Mouse (Mus musculus): Measurements from ENCODE around the gene Smarca4. TPM values are rescaled to one million over a fixed set of nuclear protein-coding genes. Genes with fewer than 3 reads are reported as not detected.

Gene Smarca4
- total RNA-seq, 2 experiments from 2014 or later, result 115 to 122 TPM

DNA sequence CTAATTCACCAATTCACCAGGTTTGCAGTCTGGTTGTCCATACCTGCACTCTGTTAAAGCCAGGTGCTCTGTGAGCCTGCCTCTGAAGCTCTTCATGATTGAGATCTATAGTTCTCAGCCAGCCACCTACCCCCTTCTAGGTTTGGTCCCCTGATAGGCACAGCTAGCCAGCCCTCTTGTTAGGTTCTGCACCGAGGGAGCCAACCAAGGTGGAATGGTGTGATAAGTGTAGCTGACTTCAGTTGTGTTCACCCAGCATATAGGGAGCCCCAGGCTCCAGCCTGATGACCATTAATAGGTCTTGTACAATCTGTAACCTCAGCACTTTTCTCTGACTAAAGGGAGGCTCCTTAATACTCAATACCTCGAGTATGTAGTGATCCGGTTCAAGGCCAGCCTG is 15.8 kb upstream of the Smarca4 start:
- DNase-seq (ENCODE audit: extremely low spot score in 1 of 2, low spot score in 1 of 2), result no peak

GRCm38 (mm10) chr9:21601073-21601472 is 14.9 kb upstream of the Smarca4 start:
- no peak for DNase-seq (ENCODE audit: extremely low spot score in 1 of 2, low spot score in 1 of 2)

DNA sequence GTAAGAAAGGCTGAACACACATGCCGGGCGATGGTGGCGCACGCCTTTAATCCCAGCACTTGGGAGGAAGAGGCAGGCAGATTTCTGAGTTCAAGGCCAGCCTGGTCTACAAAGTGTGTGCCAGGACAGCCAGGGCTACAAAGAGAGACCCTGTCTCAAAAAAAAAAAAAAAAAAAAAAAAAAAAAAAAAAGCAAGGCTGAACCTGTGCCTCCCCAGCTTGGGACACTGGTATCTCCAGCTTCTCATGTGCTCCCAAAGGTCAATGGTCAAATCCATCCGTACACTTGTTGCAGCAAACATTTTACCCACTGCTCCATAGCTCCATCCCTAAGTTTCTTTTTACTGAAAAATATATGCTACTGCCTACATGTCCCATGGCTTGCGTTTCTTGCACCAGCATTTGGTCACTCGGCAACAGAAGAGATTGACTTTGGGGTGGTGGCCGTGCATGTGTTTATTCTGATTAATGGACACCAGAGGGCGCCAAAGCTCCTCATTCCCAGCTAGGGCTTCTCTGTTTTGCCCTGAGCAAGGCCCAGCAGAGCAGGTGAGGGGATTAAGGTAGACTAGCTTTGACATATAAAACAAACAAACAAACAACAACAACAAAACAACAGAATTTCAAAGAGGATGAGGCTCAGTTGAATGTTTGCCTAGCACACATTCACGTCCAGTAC is 14.1 kb upstream of the Smarca4 start:
- peak; percentile 29 to 69 for DNase-seq (ENCODE audit: extremely low spot score in 1 of 2, low spot score in 1 of 2)

- DNase-seq (ENCODE audit: extremely low spot score in 1 of 2, low spot score in 1 of 2), result no peak
Observed at GRCm38 (mm10) chr9:21604119-21604518, 11.8 kb upstream of the Smarca4 start.

DNA sequence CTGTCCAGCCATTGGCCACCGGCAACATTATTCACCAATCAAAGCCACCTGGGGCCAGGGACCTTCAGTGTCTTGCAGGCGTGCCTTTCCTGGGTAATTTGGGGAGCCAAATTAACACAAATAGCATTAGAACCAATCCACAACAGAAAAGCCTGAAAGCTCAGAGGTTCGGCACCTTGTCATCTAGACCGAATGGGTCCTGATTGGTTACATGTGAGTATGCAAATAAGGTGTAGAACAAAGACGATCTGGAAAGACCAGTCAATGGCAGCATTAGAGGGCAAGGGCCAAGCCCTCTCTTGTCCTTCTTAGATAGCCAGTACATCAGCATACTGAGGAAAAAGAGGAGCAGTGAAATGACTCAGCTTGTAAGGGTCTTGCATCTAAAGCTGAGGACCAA is 10.1 kb upstream of the Smarca4 start:
- no peak for DNase-seq (ENCODE audit: extremely low spot score in 1 of 2, low spot score in 1 of 2)

DNA sequence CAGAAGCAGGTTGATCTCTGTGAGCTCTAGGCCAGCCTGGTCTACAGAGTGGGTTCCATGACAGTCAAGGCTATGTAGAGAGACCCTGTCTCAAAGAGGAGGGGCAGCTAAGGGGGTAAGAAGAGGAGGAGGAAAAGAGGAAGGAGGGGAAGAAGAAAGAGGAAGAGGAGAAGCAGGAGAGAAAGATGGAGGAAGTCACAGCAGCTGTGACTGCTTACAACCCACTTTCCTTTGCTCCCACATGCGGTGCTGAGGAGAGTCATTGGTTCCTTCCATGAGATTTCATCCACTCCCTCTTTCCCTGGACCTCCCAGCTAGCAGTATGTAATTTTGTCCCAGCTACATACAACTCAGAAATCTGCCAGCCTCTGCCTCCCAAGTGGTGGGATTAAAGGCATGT is 9.3 kb upstream of the Smarca4 start:
- DNase-seq (ENCODE audit: extremely low spot score in 1 of 2, low spot score in 1 of 2), result no peak

GRCm38 (mm10) chr9:21609861-21610260 is 6.1 kb upstream of the Smarca4 start:
- no peak for DNase-seq (ENCODE audit: extremely low spot score in 1 of 2, low spot score in 1 of 2)

DNA sequence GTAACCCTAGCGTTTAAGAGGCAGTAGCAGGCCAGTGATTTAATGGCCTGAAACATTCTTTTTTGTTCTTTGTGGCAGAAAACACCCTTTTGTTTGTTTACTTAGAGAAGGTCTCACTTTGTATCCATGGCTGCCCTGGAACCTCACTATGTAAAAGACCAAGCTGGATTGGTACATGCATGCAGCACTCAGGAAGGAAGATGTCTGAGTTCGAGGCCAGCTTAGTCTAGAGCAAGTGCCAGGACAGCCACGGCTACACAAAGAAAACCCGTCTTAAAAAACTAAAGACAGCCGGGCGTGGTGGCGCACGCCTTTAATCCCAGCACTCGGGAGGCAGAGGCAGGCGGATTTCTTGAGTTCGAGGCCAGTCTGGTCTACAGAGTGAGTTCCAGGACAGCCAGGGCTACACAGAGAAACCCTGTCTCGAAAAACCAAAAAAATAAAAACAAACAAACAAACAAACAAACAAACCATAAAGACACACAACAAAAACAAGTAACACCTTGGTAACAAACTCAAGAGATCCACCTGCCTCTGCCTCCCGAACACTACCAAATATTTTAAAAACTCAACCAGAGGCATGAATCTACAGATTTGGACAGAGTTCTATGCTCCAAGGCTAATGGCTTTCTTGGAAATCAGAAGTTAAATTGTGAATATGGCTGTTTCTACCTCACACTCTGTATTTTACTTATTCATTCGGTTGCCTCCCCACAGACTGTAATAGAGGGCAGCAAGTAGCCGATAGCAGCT is 929 bp upstream of the Smarca4 start:
- DNase-seq (ENCODE audit: extremely low spot score in 1 of 2, low spot score in 1 of 2), result no peak

DNA sequence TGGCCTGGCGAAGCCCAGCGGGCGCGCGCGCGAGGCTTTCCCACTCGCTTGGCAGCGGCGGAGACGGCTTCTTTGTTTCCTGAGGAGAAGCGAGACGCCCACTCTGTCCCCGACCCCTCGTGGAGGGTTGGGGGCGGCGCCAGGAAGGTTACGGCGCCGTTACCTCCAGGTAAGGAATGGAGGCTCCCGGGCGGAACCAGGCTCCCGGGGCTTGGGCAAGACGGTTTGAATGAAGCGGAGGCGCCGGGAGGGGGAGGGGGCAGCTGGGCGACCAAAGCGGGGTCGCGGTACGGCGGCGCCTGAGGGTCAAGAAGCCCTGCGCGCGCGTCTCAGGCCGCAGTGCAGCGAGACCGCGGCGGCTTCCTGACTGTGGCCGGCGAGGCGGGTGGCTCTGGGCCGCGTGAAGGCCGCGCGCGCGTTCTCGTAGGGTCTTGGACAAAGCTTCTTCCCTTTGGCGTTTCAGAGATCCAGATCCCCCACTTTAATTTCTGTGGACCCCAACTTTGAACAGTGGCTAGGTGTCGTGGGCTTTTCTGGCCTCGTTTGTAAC is 338 bp downstream of the Smarca4 start:
- peak; percentile 76 to 81 for DNase-seq (ENCODE audit: extremely low spot score in 1 of 2, low spot score in 1 of 2)

- no peak for DNase-seq (ENCODE audit: extremely low spot score in 1 of 2, low spot score in 1 of 2)
Observed at GRCm38 (mm10) chr9:21617066-21617465, 1.1 kb downstream of the Smarca4 start.

- no peak for DNase-seq (ENCODE audit: extremely low spot score in 1 of 2, low spot score in 1 of 2)
Observed at GRCm38 (mm10) chr9:21620229-21620628, 4.3 kb downstream of the Smarca4 start.

DNA sequence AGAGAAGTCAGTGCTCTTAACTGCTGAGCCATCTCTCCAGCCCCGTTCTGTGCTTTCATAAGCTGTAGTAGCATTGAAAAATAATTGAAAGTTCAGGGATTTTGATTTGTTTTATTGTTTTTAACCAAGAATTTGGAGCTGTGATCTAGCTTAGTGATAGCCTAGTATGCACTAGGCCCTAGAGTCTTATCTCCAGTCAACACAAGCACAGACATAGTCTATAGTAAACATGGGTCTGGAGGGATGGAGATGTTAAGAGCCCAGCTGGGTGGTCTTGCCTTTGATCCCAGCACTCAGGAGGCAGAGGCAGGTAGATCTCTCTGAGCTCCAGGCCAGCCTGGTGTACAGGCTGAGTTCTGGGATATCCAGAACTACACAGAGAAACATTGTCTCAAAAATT is 6.7 kb downstream of the Smarca4 start:
- no peak for DNase-seq (ENCODE audit: extremely low spot score in 1 of 2, low spot score in 1 of 2)

- no peak for DNase-seq (ENCODE audit: extremely low spot score in 1 of 2, low spot score in 1 of 2)
Observed at GRCm38 (mm10) chr9:21625342-21626339, 9.7 kb downstream of the Smarca4 start.

DNA sequence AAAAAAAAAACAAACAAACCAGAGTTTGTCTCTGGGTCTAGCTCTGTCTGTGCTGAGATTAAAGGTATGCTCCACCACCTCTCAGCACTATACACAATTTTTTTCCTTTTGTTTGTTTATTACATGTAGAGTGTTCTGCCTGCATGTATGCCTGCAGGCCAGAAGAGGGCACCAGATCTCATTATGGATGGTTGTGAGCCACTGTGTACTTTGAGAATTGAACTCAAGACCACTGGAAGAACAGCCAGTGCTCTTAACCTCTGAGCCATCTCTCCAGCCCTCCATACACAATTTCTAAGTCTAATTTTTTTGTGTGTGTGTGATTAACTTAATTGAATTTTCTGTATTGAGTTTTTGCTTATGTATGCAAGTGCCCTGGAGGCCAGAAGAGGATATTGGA is 10.6 kb downstream of the Smarca4 start:
- DNase-seq (ENCODE audit: extremely low spot score in 1 of 2, low spot score in 1 of 2), result no peak

- no peak for DNase-seq (ENCODE audit: extremely low spot score in 1 of 2, low spot score in 1 of 2)
Observed at GRCm38 (mm10) chr9:21627145-21627795, 11.3 kb downstream of the Smarca4 start.

DNA sequence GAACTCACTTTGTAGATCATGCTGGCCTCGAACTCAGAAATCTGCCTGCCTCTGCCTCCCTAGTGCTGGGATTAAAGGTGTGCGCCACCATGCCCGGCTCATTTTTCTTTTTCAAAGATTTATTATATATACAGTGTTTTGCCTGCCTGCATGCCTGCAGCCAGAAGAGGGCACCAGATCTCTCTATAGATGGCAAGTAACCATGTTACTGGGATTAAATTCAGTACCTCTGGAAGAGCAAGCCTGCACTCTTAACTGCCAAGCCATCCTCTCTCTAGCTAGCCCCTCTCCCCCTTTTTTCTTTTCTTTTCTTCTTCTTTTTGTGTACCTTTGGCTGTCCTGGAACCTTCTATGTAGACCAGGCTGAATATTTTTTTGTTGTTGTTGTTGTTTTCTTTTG is 14.7 kb downstream of the Smarca4 start:
- peak in 1 of 2 experiments; percentile 55 for DNase-seq (ENCODE audit: extremely low spot score in 1 of 2, low spot score in 1 of 2)

GRCm38 (mm10) chr9:21633106-21633505 is 17.1 kb downstream of the Smarca4 start:
- DNase-seq (ENCODE audit: extremely low spot score in 1 of 2, low spot score in 1 of 2), result no peak

- DNase-seq (ENCODE audit: extremely low spot score in 1 of 2, low spot score in 1 of 2), result no peak
Observed at GRCm38 (mm10) chr9:21635639-21636038, 19.7 kb downstream of the Smarca4 start.

- DNase-seq (ENCODE audit: extremely low spot score in 1 of 2, low spot score in 1 of 2), result no peak
Observed at GRCm38 (mm10) chr9:21639031-21639430, 23.1 kb downstream of the Smarca4 start.

GRCm38 (mm10) chr9:21646366-21646765 is 30.4 kb downstream of the Smarca4 start:
- DNase-seq (ENCODE audit: extremely low spot score in 1 of 2, low spot score in 1 of 2), result no peak
